Mouse (Mus musculus): ENCODE measurements around the gene Fbxo9. TPM values are rescaled to one million over a fixed set of nuclear protein-coding genes. Genes with fewer than 3 reads are reported as not detected.

Fbxo9 gene
- polyA plus RNA-seq, 1 experiment, result 144 TPM

DNA sequence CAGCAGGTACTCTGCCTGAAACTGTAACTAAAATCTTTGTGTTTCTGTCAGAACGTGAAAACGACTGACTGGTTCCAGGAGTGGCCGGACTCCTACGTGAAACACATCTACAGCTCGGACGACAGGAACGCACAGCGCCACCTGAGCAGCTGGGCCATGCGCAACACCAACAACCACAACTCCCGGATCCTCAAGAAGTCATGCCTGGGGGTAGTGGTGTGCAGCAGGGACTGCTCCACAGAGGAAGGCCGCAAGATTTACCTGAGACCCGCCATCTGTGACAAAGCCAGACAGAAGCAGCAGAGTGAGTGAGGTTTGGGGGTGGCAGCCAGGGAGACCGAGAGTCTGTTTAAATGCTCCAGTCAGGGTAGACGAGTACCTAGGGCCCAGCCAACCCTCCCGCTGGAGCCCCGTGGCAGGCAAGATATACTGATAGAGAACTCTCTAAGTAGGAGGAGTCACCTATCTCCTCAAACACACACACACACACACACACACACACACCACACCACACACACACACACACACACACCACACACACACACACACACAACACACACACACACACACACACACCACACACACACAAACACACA, 49.2 kb downstream of the Fbxo9 start:
- no peaks in the 10 kb centered on the region for H3K4me1 ChIP-seq (ENCODE audit: control insufficient read depth, insufficient read depth, low read length)
- H3K4me3 ChIP-seq (ENCODE audit: insufficient read depth, low read length), result no peak overlapping the region
- H3K27ac ChIP-seq (ENCODE audit: insufficient read depth, low read length), result no peak overlapping the region
- TF ChIP-seq POLR2A (IDR thresholded peaks at IDR 0.05; ENCODE audit: extremely low read depth, insufficient read depth, low read length) (no peak), CTCF (IDR thresholded peaks at IDR 0.05; ENCODE audit: extremely low read depth, insufficient read depth, low read length) (no peak)

GRCm38 (mm10) chr9:78054298-78054697, 54.6 kb downstream of the Fbxo9 start:
- no peak overlapping the region for H3K4me3 ChIP-seq (ENCODE audit: insufficient read depth, low read length)
- no peak overlapping the region for H3K27ac ChIP-seq (ENCODE audit: insufficient read depth, low read length)
- no peaks in the 10 kb centered on the region for H3K4me1 ChIP-seq (ENCODE audit: control insufficient read depth, insufficient read depth, low read length)
- TF ChIP-seq POLR2A (IDR thresholded peaks at IDR 0.05; ENCODE audit: extremely low read depth, insufficient read depth, low read length), result no peak
- TF ChIP-seq CTCF (IDR thresholded peaks at IDR 0.05; ENCODE audit: extremely low read depth, insufficient read depth, low read length), result no peak

DNA sequence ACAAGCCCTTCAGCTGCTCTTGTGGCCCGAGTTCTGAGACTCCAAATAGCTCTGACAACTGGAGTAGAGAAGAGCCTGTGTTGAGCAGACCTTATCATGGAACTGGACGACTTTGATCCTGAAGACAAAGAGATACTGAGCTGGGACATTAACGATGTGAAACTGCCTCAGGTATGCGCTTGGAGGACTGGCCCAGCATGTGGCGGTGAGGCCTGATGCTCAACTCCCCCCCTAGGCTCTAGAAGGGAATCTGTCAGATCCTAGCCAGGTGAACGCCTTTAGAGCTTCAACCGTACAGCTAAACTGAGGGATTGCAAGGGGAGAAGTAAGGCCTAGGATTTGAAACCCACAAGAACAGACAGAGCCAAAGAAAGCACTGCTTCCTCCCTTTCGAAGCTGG, 55.0 kb downstream of the Fbxo9 start:
- Histone ChIP-seq H3K4me1 (ENCODE audit: control insufficient read depth, insufficient read depth, low read length) (no peaks in the 10 kb centered on the region), H3K4me3 (ENCODE audit: insufficient read depth, low read length) (no peak overlapping the region), H3K27ac (ENCODE audit: insufficient read depth, low read length) (no peak overlapping the region)
- TF ChIP-seq CTCF (IDR thresholded peaks at IDR 0.05; ENCODE audit: extremely low read depth, insufficient read depth, low read length) (no peak), POLR2A (IDR thresholded peaks at IDR 0.05; ENCODE audit: extremely low read depth, insufficient read depth, low read length) (no peak)

DNA sequence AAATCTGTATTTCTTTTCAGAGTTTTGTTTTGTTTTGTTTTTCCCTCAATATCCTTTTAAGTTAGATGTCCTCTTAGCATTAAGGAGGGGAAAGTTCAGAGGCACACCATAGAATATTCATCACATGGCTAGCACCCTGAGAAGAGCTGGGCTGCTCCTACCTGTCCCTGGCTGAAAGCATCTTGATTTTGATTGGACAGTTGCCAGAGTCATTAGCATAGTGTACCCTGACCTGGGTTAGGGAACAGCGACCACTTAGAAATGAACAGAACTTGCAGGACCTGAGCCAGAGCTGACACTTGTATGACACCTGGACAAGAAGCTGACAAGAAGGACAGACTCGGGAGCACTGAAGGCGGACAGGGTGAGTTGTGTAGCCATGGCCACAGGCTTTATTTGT, 57.2 kb downstream of the Fbxo9 start, which contains the start of gene Gcm1:
Gcm1 (plus strand) TSS at position 248 of the 400 bp plus-strand sequence.
- Histone ChIP-seq H3K4me3 (ENCODE audit: insufficient read depth, low read length) (no peak within 1 kb of the TSS), H3K27ac (ENCODE audit: insufficient read depth, low read length) (no peak within 1 kb of the TSS), H3K4me1 (ENCODE audit: control insufficient read depth, insufficient read depth, low read length) (no peaks in the 10 kb centered on the region)
- TF ChIP-seq POLR2A (IDR thresholded peaks at IDR 0.05; ENCODE audit: extremely low read depth, insufficient read depth, low read length), result no peak
- TF ChIP-seq CTCF (IDR thresholded peaks at IDR 0.05; ENCODE audit: extremely low read depth, insufficient read depth, low read length), result no peak

GRCm38 (mm10) chr9:78050452-78050970, 58.4 kb downstream of the Fbxo9 start:
- no peak for TF ChIP-seq POLR2A (IDR thresholded peaks at IDR 0.05; ENCODE audit: extremely low read depth, insufficient read depth, low read length)
- no peak overlapping the region for H3K4me3 ChIP-seq (ENCODE audit: insufficient read depth, low read length)

DNA sequence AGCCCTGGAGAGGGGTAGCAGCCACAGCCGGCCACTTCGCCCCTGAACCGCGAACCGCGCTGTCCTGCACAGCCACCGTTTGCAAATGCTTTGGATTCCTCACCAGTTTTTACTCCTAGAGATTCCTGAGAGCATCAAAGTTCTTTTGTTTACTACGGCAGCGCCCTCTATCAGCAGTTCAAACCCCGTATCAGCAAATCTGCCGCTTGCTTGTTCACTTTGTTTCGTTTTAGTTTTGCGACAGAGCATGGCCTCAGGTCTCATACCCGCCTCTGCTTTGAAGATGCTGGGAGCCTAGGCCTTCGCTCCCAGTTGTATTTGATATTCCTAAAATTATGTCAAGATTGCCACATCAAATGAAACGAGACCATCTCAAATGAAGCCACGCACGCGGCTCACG, 62.1 kb downstream of the Fbxo9 start:
- Histone ChIP-seq H3K4me3 (ENCODE audit: insufficient read depth, low read length) (no peak overlapping the region), H3K27ac (ENCODE audit: insufficient read depth, low read length) (no peak overlapping the region)
- TF ChIP-seq POLR2A (IDR thresholded peaks at IDR 0.05; ENCODE audit: extremely low read depth, insufficient read depth, low read length) (no peak), CTCF (IDR thresholded peaks at IDR 0.05; ENCODE audit: extremely low read depth, insufficient read depth, low read length) (no peak)

More at GRCm38 (mm10) chr9:78050452-78050970, 58.4 kb downstream of the Fbxo9 start:
- Histone ChIP-seq H3K4me1 (ENCODE audit: control insufficient read depth, insufficient read depth, low read length) (no peaks in the 10 kb centered on the region), H3K27ac (ENCODE audit: insufficient read depth, low read length) (no peak overlapping the region)

DNA sequence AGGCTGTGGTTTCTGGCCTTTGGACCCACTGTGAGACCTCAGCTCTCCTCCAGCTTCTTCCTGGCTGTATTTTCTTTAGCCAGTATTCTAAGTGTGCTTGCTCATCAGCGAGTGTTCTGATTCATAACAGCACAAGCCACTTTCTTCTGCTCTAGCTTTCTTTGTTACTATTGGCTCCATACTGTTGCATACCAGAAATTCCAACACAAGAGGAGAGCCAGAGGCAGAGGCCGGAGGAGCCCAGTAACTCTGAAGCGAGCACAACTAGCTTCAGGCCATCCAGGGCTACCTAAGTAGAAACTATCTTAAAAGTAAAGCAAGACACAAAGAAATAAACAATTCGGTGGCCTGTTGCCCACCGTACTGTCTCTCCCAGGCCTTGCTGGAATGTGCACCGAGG, 63.7 kb downstream of the Fbxo9 start:
- Histone ChIP-seq H3K27ac (ENCODE audit: insufficient read depth, low read length) (no peak overlapping the region), H3K4me3 (ENCODE audit: insufficient read depth, low read length) (no peak overlapping the region), H3K4me1 (ENCODE audit: control insufficient read depth, insufficient read depth, low read length) (no peaks in the 10 kb centered on the region)
- TF ChIP-seq CTCF (IDR thresholded peaks at IDR 0.05; ENCODE audit: extremely low read depth, insufficient read depth, low read length) (no peak), POLR2A (IDR thresholded peaks at IDR 0.05; ENCODE audit: extremely low read depth, insufficient read depth, low read length) (no peak)

More for the DNA sequence above, 62.1 kb downstream of the Fbxo9 start:
- H3K4me1 ChIP-seq (ENCODE audit: control insufficient read depth, insufficient read depth, low read length), result no peaks in the 10 kb centered on the region

- Histone ChIP-seq H3K4me3 (ENCODE audit: insufficient read depth, low read length) (no peak overlapping the region), H3K27ac (ENCODE audit: insufficient read depth, low read length) (no peak overlapping the region), H3K4me1 (ENCODE audit: control insufficient read depth, insufficient read depth, low read length) (no peaks in the 10 kb centered on the region)
- TF ChIP-seq POLR2A (IDR thresholded peaks at IDR 0.05; ENCODE audit: extremely low read depth, insufficient read depth, low read length), result no peak
- peak; percentile 100 for TF ChIP-seq CTCF (IDR thresholded peaks at IDR 0.05; ENCODE audit: extremely low read depth, insufficient read depth, low read length)
Observed at GRCm38 (mm10) chr9:78038755-78039489, 69.9 kb downstream of the Fbxo9 start.

DNA sequence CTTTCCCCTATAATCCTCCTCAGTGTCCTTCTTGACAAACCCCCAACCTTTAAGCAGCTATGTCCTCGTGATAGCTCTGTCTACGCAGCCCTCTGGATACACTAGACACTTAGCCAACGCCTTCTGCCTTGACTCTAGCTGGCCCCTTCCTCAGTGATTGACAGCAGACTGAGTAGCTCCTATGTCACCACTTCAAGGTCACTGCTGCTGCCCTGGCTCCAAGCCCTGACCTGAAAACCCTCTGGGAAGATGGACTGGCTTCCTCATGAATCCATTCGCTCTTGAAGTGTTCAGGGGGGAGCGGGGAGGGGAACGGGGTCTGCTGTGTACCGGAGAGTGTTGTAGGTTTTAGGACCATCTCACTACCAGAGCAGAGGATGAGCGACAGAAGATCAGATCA, 73.0 kb downstream of the Fbxo9 start:
- TF ChIP-seq CTCF (IDR thresholded peaks at IDR 0.05; ENCODE audit: extremely low read depth, insufficient read depth, low read length) (no peak), POLR2A (IDR thresholded peaks at IDR 0.05; ENCODE audit: extremely low read depth, insufficient read depth, low read length) (no peak)
- H3K27ac ChIP-seq (ENCODE audit: insufficient read depth, low read length), result no peak overlapping the region
- H3K4me1 ChIP-seq (ENCODE audit: control insufficient read depth, insufficient read depth, low read length), result no peaks in the 10 kb centered on the region
- H3K4me3 ChIP-seq (ENCODE audit: insufficient read depth, low read length), result no peak overlapping the region

GRCm38 (mm10) chr9:78035296-78035695, 73.6 kb downstream of the Fbxo9 start:
- no peak overlapping the region for H3K27ac ChIP-seq (ENCODE audit: insufficient read depth, low read length)
- TF ChIP-seq POLR2A (IDR thresholded peaks at IDR 0.05; ENCODE audit: extremely low read depth, insufficient read depth, low read length) (no peak), CTCF (IDR thresholded peaks at IDR 0.05; ENCODE audit: extremely low read depth, insufficient read depth, low read length) (no peak)
- no peak overlapping the region for H3K4me3 ChIP-seq (ENCODE audit: insufficient read depth, low read length)
- H3K4me1 ChIP-seq (ENCODE audit: control insufficient read depth, insufficient read depth, low read length), result no peaks in the 10 kb centered on the region
